Mouse (Mus musculus) left cerebral cortex, postnatal 4 days (tissue): ENCODE data around the gene Tnfrsf11a. TPM values are rescaled to one million over a fixed set of nuclear protein-coding genes. Genes with fewer than 3 reads are reported as not detected.

Experiments used
- DNase-seq: peaks from one replicate; pipeline ENCODE4 v3.0.0-alpha.2; 2022
- intact Hi-C: fragments of 180-260 bp; cut with DNase I; formaldehyde crosslinking; loops from one replicate; pipeline ENCODE4 v1.15.1; 2025
- total RNA-seq, 2 experiments: library from RNA; stranded (reverse); gene quantifications; 2 replicates each; pipeline ENCODE4 v1.2.3; 2021

The Tnfrsf11a gene
- total RNA-seq, 2 experiments from 2014 or later, result 4.4 to 5.6 TPM

DNA sequence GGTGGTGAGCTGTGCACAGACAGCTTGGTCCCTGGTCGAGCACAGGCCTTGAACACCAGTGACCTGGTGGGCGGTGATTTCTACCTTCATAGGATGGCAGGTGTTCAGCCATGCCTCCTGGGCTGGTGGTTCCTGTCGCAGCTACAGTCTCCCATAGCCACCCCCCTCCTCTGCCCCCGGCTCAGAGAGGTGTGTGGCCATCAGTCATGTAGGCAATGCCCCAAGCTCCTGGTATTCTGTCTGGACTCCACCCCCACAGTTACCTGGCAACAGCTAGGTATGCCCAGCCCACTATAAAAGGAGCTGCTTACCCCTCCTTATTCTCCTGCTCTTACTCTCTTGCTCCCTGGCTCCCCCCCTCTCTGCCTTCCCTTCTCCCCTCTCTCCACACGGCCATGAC lies 105.8 kb downstream of the Tnfrsf11a start:
- intact Hi-C loops, result no loop called here
- no peak for DNase-seq

DNA sequence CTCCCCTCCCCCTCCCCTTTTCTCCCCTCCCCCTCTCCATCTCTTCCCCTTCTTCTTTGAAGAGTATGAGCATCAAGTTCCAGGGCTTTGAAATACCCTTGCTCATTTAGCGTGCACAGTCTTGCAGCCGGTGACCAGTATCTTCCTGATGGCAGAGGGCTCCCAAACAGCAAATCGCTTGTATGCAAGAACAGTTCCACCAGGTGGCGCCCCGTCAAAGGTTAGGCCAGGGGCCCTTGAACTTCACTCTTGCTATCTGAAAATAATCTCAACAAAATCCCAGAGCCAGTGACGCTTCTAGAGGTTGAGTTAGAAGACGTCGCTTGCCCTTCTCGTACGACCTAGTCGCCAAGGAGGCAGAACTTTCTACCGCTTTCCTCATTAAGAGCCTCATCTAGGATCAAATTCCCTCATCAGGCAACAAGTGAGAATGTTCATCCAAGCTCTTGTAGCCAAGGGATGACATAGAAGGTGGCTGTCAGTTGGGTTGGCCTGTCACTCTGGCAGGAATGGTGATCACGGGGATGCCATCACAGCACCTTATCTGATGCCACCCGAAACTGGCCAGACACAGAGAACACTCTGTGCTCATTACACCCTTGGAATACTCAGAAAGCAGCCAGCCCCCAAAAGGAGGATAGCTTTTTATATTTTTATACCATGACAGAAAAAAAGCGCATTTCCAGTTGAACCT lies 110.7 kb downstream of the Tnfrsf11a start:
- intact Hi-C loops, result no loop called here
- DNase-seq, result peak; percentile 92

DNA sequence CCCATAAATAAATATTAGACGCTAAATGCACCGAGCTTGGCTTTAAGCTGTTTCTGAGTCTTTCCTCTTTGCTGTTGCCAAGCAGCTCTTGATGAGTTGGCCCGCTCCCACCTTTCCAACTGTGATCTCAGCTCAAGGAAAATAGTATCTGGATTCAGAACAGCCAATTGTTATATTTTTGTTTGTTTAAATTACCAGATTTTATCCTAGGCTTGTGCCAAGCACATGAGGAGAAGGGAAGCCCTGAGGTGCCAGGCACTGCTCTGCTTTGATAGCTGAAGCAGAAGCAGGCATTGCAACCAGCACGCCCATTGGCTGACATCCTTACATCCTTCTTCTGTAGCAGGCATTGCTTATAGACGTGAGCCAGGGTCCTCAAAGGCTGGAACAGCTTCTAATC lies 114.5 kb downstream of the Tnfrsf11a start:
- intact Hi-C loops, result no loop called here

More for the DNA sequence above, 114.5 kb downstream of the Tnfrsf11a start:
- peak; percentile 24 for DNase-seq

Other genes with a start within 250 kb of the Tnfrsf11a start
- 10 to 100 TPM; 15.6 to 20.4 TPM for gene Pign, start 117.0 kb upstream of the Tnfrsf11a start, total RNA-seq
- 100 to 1,000 TPM; 117 to 119 TPM for gene Relch, start 116.9 kb upstream of the Tnfrsf11a start, total RNA-seq
- gene Zcchc2, start 209.7 kb downstream of the Tnfrsf11a start, total RNA-seq, result 10 to 100 TPM; 22.7 to 24.9 TPM